Mouse (Mus musculus) heart, adult 2 months (tissue): ENCODE measurements around the gene Tex52.

Experiments
- CTCF ChIP-seq: fragments of 200-600 bp; IDR thresholded peaks from 2 replicates; pipeline ENCODE4 v1.8.1; 2022; ENCODE audit warnings: antibody characterized with exemption, mild to moderate bottlenecking, moderate library complexity
- POLR2A ChIP-seq: fragments of 200-500 bp; IDR thresholded peaks from 2 replicates; pipeline ENCODE4 v1.6.1; 2011; ENCODE audit warnings: mild to moderate bottlenecking, low read depth, low read length, control low read depth; ENCODE audit not compliant: insufficient read depth

GRCm38 (mm10) chr6:128399421-128400185 is 24.3 kb downstream of the Tex52 start:
- TF ChIP-seq POLR2A = no peak
- TF ChIP-seq CTCF = no peak
